Mouse (Mus musculus): ENCODE data around the gene S1pr5. TPM values are rescaled to one million over a fixed set of nuclear protein-coding genes. Genes with fewer than 3 reads are reported as not detected.

Gene S1pr5
- polyA plus RNA-seq (2012; rRNA removed), result 0.33 and 0.72 TPM in 2 replicates

GRCm38 (mm10) chr9:21248326-21248725, at the start of gene S1pr5:
Gene S1pr5 (minus strand): TSS chr9:21248443.

DNA sequence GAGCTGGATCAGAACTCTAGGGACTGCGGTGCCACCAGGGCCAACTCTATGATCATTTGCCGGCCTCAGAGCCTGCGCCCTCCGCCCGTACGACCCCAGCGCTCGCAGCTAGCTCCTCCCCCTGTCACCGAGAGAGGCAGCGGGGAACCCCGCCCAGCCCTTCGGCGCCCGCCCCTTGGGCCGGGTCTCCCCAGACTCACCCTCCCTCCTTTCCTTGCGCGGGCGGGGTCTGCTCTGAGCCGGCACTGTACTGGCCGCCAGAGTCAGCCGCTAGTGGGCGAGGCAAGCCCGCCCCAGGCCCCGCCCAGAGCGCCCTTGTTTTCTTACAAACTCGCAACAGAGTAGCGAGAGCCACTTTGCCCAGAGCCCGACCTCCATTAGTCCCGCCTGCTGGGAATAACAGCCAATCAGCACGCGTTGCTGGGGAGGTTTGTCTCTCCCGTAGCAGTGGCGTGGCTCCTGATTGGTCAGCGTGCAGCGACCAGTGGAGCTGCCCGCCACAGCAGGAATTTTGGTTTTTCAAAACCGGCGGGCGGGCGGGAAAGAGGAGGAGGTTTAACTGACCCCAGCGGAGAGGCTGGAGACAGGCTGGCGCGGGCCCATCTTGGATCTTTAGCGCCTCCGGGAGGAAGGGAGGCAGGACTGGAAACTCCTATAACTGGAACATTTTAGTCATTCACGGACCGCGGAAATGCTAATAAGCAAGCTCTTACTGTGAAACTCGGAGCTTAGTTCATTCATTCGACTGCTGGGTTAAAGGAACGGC, 43.0 kb upstream of the S1pr5 start, which contains the start of gene Cdkn2d:
Gene Cdkn2d, minus strand, starts transcription at position 386 of the 766 bp plus-strand sequence.

DNA sequence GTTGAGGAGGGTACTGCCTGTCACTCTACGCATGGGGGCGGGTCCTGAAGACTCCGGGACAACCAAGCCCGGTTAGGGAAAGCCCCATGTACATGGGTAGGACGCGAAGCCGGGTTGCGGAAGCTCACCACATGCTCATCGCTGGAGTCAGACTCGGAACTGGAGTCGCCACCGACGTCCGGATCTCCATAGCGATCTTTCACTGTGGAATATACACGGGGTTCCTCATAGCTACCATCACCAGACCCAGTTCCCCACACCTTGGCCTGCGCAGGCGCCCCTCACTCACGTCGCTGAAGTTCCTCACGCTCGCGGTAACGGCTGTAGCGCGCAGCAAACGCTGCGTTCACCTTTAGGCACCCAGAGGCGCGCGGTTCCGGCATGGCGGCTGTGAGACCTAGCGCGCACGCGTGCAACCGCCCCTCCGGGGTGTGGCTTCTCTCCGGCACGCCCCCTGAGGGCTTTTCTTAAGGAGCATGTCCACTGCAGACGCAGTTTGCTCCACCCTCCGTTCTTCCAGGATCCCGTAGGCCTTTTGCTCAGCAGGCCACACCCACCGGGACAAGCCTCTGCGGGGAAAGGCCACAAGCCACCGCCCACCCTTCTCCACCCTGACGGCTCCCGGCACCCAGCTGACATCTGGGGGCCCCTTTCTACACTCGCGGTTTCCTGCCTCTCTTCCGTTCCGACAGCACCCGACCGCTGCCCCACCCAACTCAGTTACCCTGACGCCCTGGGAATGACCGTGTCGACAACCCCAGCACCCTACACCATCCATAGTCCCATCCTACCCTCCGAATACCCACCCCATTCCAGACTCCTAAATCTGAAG, 39.5 kb upstream of the S1pr5 start, which contains the start of gene Kri1:
Gene Kri1, minus strand, starts transcription at position 399 of the 832 bp plus-strand sequence.

DNA sequence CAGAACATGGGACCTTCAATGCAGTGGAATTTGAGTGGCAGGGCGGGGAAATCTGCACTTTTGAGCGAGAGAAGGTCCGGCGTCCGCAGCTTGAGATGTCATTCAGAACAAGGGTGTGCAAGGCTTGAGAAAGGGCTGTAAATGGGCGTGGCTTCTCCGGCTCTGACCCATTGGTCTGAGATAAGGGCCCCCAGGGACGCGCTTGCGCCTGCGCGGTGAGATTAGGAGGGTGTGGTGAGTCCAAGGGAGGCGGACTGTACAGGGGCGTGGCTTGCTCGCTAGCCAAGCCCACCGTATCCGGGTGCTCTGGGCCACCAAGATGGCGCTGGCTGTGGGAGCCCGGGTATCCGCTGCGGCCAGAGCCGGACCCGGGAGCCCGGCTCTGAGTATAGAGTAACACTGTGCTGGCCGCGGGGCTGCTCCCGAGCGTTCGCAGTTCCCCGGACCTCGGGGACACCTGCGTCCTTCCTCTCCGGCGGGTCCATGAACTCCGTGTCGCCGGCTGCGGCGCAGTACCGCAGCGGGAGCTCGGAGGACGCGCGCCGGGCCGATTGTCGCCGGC, 16.8 kb upstream of the S1pr5 start, which contains the start of gene Atg4d:
Gene Atg4d, plus strand, starts transcription at position 294 of the 562 bp plus-strand sequence.

DNA sequence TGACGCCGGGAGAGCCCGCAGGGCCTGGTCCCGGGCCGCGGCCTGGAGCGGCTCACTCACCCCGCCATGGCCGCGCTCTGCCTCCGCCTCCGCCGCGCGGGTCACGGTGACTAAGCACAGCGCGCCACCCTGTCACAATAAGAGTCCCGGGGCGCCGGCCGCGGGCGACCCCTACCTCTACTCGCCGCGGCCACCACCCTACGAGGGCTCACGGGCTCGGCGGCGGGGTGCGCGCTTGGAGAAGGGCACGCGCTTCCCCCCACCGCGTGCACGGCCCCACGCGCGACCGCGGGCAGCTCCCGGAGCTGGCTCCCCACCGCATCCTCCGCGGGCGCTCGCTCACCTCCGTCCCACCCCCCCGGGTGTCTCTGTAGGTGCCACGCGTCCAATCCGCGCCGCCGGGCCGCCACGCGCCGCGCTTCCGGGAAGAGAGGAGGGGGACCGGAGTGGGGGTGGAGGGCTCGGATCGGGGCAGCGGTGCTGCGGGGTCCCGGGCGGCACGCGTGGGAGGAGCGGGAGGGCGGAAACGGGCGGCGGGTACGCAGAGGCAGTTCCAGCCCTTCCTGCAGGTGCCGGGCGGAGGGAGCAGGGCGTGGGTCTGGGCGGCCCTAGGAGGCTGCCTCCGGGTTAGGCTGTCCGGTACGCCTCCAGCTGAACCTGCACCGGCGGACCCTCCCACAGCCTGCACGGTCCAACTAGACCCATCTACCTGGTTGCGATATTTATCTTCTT, 9.3 kb downstream of the S1pr5 start, which contains the start of gene Keap1:
Gene Keap1, minus strand, starts transcription at position 629 of the 732 bp plus-strand sequence.

Other genes with a start within 250 kb of the S1pr5 start
- 124 and 148 TPM in 2 replicates for gene Mrpl4, start 245.7 kb downstream of the S1pr5 start, polyA plus RNA-seq (2012; rRNA removed)
- 17.7 and 18.5 TPM in 2 replicates for gene Icam1, start 232.5 kb downstream of the S1pr5 start, polyA plus RNA-seq (2012; rRNA removed)
- 4.3 and 4.5 TPM in 2 replicates for gene Icam4, start 219.1 kb downstream of the S1pr5 start, polyA plus RNA-seq (2012; rRNA removed)
- 1.1 and 1.6 TPM in 2 replicates for gene Icam5, start 216.4 kb downstream of the S1pr5 start, polyA plus RNA-seq (2012; rRNA removed)
- 0.63 and 1.4 TPM in 2 replicates for gene Zglp1, start 181.3 kb downstream of the S1pr5 start, polyA plus RNA-seq (2012; rRNA removed)
- gene Gm49373, start 175.3 kb downstream of the S1pr5 start, polyA plus RNA-seq (2012; rRNA removed), result 0.29 and 0.60 TPM in 2 replicates
- gene Fdx1l, start 174.8 kb downstream of the S1pr5 start, polyA plus RNA-seq (2012; rRNA removed), result 118 and 142 TPM in 2 replicates
- gene Gm38431, start 156.4 kb downstream of the S1pr5 start, polyA plus RNA-seq (2012; rRNA removed), result 35.3 and 58.9 TPM in 2 replicates
- 68.0 and 94.1 TPM in 2 replicates for gene Raver1, start 156.4 kb downstream of the S1pr5 start, polyA plus RNA-seq (2012; rRNA removed)
- gene Tyk2, start 117.2 kb downstream of the S1pr5 start, polyA plus RNA-seq (2012; rRNA removed), result 31.5 and 34.2 TPM in 2 replicates
- 51.8 and 56.6 TPM in 2 replicates for gene Cdc37, start 98.5 kb downstream of the S1pr5 start, polyA plus RNA-seq (2012; rRNA removed)
- gene Pde4a, start 82.7 kb downstream of the S1pr5 start, polyA plus RNA-seq (2012; rRNA removed), result 9.7 and 9.9 TPM in 2 replicates
- 164 and 181 TPM in 2 replicates for gene Keap1, start 9.1 kb downstream of the S1pr5 start, polyA plus RNA-seq (2012; rRNA removed)
- gene Atg4d, start 16.9 kb upstream of the S1pr5 start, polyA plus RNA-seq (2012; rRNA removed), result 41.5 and 48.3 TPM in 2 replicates
- 21.9 and 22.0 TPM in 2 replicates for gene Kri1, start 39.5 kb upstream of the S1pr5 start, polyA plus RNA-seq (2012; rRNA removed)
- 31.1 and 31.9 TPM in 2 replicates for gene Cdkn2d, start 43.0 kb upstream of the S1pr5 start, polyA plus RNA-seq (2012; rRNA removed)
- 17.1 and 18.8 TPM in 2 replicates for gene Ap1m2, start 63.9 kb upstream of the S1pr5 start, polyA plus RNA-seq (2012; rRNA removed)
- 71.0 and 88.8 TPM in 2 replicates for gene Slc44a2, start 72.3 kb upstream of the S1pr5 start, polyA plus RNA-seq (2012; rRNA removed)
- 97.9 and 135 TPM in 2 replicates for gene Ilf3, start 119.4 kb upstream of the S1pr5 start, polyA plus RNA-seq (2012; rRNA removed)
- 70.2 and 79.6 TPM in 2 replicates for gene Qtrt1, start 163.4 kb upstream of the S1pr5 start, polyA plus RNA-seq (2012; rRNA removed)
- gene Dnm2, start 176.5 kb upstream of the S1pr5 start, polyA plus RNA-seq (2012; rRNA removed), result 123 and 138 TPM in 2 replicates

Data from ovary, adult 2 months (tissue).